Mouse (Mus musculus) kidney, embryonic 15.5 days (tissue): ENCODE measurements at regions not wholly inside any gene's neighbourhood (a gene's known extent, or its start where the extent isn't known, plus 50 kb on each side); places are given as distances from the start of the nearest gene placed in this dataset.
"Not testable (repeated sequence)": the region's sequence is repeated elsewhere in the genome, so short reads cannot be mapped to it uniquely, and the experiment has no call there.

Experiments used
- ATAC-seq: fragments of 200-750 bp; cut with Nextera tagmentation; replicated peaks from 2 replicates; pipeline ENCODE4 v1.8.0; 2017; ENCODE audit warnings: moderate TSS enrichment; ENCODE audit not compliant: low FRiP score
- H3K27ac ChIP-seq: fragments of 300-500 bp; sonication (generic); 2 replicates; pipeline ENCODE4 v1.5.1; 2015; ENCODE audit warnings: mild to moderate bottlenecking, inconsistent platforms
- H3K27me3 ChIP-seq: fragments of 300-500 bp; sonication (generic); 2 replicates; pipeline ENCODE4 v1.6.1; 2015; ENCODE audit warnings: inconsistent platforms
- H3K36me3 ChIP-seq: fragments of 300-500 bp; sonication (generic); 2 replicates; pipeline ENCODE4 v1.6.1; 2015; ENCODE audit warnings: inconsistent platforms
- H3K4me1 ChIP-seq: fragments of 300-500 bp; sonication (generic); 2 replicates; pipeline ENCODE4 v1.6.1; 2015; ENCODE audit warnings: inconsistent platforms
- H3K4me2 ChIP-seq: fragments of 300-500 bp; sonication (generic); 2 replicates; pipeline ENCODE4 v1.6.1; 2015; ENCODE audit warnings: moderate library complexity, mild to moderate bottlenecking, inconsistent platforms
- H3K4me3 ChIP-seq: fragments of 300-500 bp; sonication (generic); replicated peaks from 2 replicates; pipeline ENCODE4 v1.5.1; 2015; ENCODE audit warnings: mild to moderate bottlenecking, inconsistent platforms
- H3K9ac ChIP-seq: fragments of 300-500 bp; sonication (generic); 2 replicates; pipeline ENCODE4 v1.6.1; 2015; ENCODE audit warnings: mild to moderate bottlenecking, inconsistent platforms
- H3K9me3 ChIP-seq: fragments of 300-500 bp; sonication (generic); replicated peaks from 2 replicates; pipeline ENCODE4 v1.6.1; 2016; ENCODE audit warnings: inconsistent platforms
- WGBS: fragments of 180-500 bp; shearing (Covaris S2); methylation state at CpG from one replicate; pipeline ENCODE4 v1.1.7; 2015; ENCODE audit warnings: mixed read lengths; 5-methylcytosine and 5-hydroxymethylcytosine counted together

DNA sequence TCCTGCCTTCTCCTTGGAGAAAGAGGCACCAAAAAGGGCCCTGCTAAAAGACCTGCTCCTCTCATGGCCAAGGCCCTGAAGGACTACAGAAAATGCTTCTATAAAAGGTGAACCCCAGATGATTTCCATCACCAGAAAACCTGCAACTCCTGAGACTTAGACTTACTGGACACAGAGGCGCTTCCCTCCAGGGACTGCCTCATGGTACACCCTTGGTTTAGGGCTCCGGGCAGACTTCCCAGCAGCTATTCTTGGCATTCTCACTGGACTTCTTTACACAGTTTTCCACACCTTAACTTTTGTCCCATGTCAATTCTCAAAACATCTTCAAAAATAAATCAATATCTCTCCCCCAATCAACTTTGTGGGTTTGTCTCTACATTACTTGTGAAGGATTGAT is 393.2 kb downstream of the Gpm6a start:
- H3K36me3 ChIP-seq, H3K27ac ChIP-seq, H3K4me2 ChIP-seq, H3K27me3 ChIP-seq, ATAC-seq, H3K4me3 ChIP-seq, H3K4me1 ChIP-seq, H3K9ac ChIP-seq, H3K9me3 ChIP-seq: not testable (repeated sequence)
- WGBS = 93% methylated on average over 2 of the region's 2 CpGs

DNA sequence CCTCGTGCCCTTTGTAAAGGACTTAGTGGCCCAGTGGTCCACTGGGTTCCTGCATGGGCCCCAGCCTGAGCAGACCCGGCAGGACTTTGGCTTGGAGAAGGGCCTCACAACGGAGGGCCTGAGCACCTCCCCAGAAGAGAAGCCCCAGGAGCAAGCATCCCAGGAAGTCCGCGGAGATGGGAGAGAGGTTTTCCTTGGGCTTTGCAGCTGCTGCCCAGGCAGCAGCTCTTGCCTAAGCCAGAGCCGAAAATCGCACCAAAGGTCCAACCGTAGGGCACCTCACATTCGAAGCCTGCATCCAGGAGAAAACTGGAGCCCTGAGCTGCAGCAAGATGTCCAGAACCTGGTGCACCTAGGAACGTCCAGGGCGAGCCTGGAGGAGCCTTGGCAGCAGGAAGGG is 405.2 kb downstream of the Gpm6a start:
- ATAC-seq, H3K4me3 ChIP-seq, H3K27me3 ChIP-seq, H3K36me3 ChIP-seq, H3K4me2 ChIP-seq, H3K9ac ChIP-seq, H3K4me1 ChIP-seq, H3K9me3 ChIP-seq, H3K27ac ChIP-seq: not testable (repeated sequence)
- WGBS = 85% methylated on average over 11 of the region's 11 CpGs

DNA sequence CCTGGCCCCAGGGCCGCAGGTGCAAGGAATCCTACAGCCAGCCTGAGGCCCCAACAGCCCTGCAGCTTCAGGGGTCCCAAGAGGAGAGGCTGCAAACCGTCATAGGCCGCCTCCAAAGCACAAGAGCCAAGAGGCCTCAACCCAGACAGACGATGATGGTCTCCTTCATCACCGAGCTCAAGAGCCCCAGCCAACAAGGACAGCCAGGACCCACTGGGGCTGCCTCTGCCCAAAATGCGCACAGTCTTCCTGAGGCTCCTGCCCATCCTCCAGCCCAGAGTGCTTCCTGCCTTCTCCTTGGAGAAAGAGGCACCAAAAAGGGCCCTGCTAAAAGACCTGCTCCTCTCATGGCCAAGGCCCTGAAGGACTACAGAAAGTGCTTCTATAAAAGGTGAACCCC is 412.8 kb downstream of the Gpm6a start:
- 80% methylated on average over 3 of the region's 6 CpGs for WGBS
- H3K27me3 ChIP-seq, ATAC-seq, H3K4me3 ChIP-seq, H3K9me3 ChIP-seq, H3K9ac ChIP-seq, H3K27ac ChIP-seq, H3K36me3 ChIP-seq, H3K4me1 ChIP-seq, H3K4me2 ChIP-seq: not testable (repeated sequence)

DNA sequence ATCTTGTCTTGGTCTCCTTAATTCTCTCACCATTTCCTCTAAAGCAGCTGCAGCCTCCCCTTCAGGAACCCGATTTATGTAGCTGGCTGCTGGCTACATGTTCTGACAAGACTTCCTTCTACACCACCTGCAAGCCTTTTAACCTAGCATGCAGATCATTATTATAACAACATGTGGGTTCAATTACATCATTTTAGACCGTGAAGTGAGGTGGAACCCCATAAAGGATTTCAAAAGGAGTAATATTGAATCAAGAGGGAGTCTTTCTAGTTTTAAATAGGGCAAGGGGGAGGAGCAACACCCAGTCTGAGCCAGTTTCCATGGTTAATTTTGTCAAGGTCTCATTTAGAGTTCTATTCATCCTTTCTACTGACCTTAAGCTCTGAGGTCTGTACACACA is 442.4 kb downstream of the Gpm6a start:
- no peak overlapping the region for H3K9ac ChIP-seq
- no peaks in the 10 kb centered on the region for H3K36me3 ChIP-seq
- no peak overlapping the region for H3K27ac ChIP-seq
- H3K4me3 ChIP-seq = no peak overlapping the region
- H3K9me3 ChIP-seq = no peaks in the 10 kb centered on the region
- H3K4me1 ChIP-seq = no peaks in the 10 kb centered on the region
- ATAC-seq = no peak
- no peak overlapping the region for H3K4me2 ChIP-seq
- no peaks in the 10 kb centered on the region for H3K27me3 ChIP-seq
- WGBS = 61% methylated on average over 2 of the region's 2 CpGs

DNA sequence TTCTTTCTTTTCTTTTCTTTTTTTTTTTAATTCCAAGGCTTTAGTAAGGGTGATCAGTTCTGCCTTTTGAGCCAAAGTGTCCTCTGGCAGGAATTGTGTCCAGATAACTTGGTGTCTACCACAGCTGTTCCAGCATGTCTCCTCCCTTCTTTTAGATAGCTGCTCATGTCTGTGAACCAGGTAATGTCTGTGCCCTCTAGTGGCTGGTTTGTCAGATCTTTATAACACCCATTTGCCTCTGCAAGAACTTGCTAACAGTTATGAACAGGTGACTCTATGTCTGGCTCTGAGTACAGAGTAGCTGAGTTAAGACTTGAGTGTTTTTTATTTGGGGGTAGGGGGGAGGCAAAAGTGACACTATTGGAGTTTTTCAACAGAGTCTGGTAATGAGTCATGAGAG is 443.7 kb downstream of the Gpm6a start:
- Histone ChIP-seq H3K4me2 (no peak overlapping the region), H3K9ac (no peak overlapping the region), H3K4me3 (no peak overlapping the region), H3K4me1 (no peaks in the 10 kb centered on the region), H3K9me3 (no peaks in the 10 kb centered on the region), H3K27me3 (no peaks in the 10 kb centered on the region), H3K27ac (no peak overlapping the region), H3K36me3 (no peaks in the 10 kb centered on the region)
- ATAC-seq = no peak

DNA sequence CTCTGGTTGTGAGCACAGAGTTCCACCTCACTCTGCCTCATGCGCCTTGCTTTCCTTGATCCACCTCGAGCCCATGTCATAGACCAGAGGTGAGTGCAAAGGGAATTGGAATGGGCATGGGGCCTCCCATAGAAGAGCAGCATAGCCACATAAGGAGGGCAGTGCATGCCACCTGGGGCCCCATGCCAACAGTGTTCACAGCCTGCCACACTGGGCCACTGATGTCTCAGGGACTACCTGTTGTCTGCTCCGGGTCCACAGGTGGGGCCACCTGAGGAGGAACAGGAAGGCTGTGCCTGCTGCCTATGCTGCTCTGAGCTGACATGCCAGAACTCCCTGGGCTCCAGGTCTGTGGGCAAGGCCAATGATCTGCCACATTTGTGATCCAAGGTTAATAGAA is 445.8 kb downstream of the Gpm6a start:
- Histone ChIP-seq H3K4me1 (no peaks in the 10 kb centered on the region), H3K27ac (no peak overlapping the region), H3K9ac (no peak overlapping the region), H3K4me2 (no peak overlapping the region), H3K4me3 (no peak overlapping the region), H3K27me3 (no peaks in the 10 kb centered on the region), H3K9me3 (no peaks in the 10 kb centered on the region), H3K36me3 (no peaks in the 10 kb centered on the region)
- 83% methylated on average over 3 of the region's 3 CpGs for WGBS
- ATAC-seq = 0 out of 2 replicates have a peak, but pooled peaks have one; percentile 22

DNA sequence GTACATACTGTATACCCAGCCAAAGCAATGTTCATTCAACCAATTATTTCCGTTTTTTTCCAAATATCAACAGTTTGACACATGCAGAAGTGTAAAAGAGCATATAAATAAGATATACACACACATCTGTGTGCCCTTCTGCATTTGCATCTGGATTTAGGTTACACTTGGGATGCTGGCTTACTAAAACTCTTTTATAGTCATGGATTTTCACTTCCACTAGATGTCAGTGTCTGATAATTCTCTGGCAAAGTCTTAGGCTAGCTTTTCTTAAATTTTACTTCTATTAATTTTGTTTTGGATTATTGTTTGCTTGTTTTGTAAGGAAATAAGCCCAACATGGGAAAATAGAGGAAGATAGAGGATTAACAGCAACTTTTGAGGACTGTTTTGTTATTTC is 452.3 kb downstream of the Gpm6a start:
- not testable (repeated sequence) for H3K27ac ChIP-seq, H3K9ac ChIP-seq, H3K27me3 ChIP-seq, H3K4me1 ChIP-seq, H3K4me3 ChIP-seq, H3K36me3 ChIP-seq, H3K4me2 ChIP-seq, ATAC-seq, H3K9me3 ChIP-seq
- 3% methylated on average over 1 of the region's 1 CpGs for WGBS
